Mouse (Mus musculus) myocyte (in vitro differentiated cells): ENCODE measurements around the gene Smg9. TPM values are rescaled to one million over a fixed set of nuclear protein-coding genes. Genes with fewer than 3 reads are reported as not detected.

Experiments
- H3K27me3 ChIP-seq: one replicate; pipeline ENCODE4 v1.6.1; 2011; ENCODE audit not compliant: control insufficient read depth, insufficient read depth, insufficient read length
- H3K36me3 ChIP-seq: one replicate; pipeline ENCODE4 v1.6.1; 2011; ENCODE audit not compliant: control insufficient read depth, insufficient read depth
- H3K4me2 ChIP-seq: one replicate; pipeline ENCODE4 v1.6.1; 2011; ENCODE audit warnings: low read depth, control low read depth
- H3K4me3 ChIP-seq: one replicate; pipeline ENCODE4 v1.5.1; 2011; ENCODE audit warnings: mild to moderate bottlenecking, control low read depth, moderate library complexity
- H3K79me2 ChIP-seq: one replicate; pipeline ENCODE4 v1.6.1; 2011; ENCODE audit not compliant: control insufficient read depth, insufficient read depth
- H3ac ChIP-seq: one replicate; pipeline ENCODE4 v1.6.1; 2011; ENCODE audit not compliant: control insufficient read depth, insufficient read length
- CEBPB ChIP-seq: IDR thresholded peaks from 2 replicates; pipeline ENCODE4 v1.6.1; 2011; ENCODE audit warnings: mild to moderate bottlenecking, moderate library complexity; ENCODE audit not compliant: poor library complexity, insufficient read depth, severe bottlenecking
- E2F4 ChIP-seq: IDR thresholded peaks from one replicate; pipeline ENCODE4 v1.6.1; 2011; ENCODE audit warnings: mild to moderate bottlenecking, control low read depth, moderate library complexity; ENCODE audit not compliant: insufficient read depth
- MAX ChIP-seq: IDR thresholded peaks from one replicate; pipeline ENCODE4 v1.6.1; 2011; ENCODE audit warnings: low read depth, mild to moderate bottlenecking, control low read depth
- MYOD1 ChIP-seq, 3 experiments: IDR thresholded peaks; one replicate each; pipeline ENCODE4 v1.6.1; 2011; ENCODE audit warnings: control low read depth in 2 of 3, low read depth in 2 of 3, mild to moderate bottlenecking in 2 of 3, moderate library complexity in 1 of 3; ENCODE audit not compliant: insufficient read length in 2 of 3, control insufficient read depth in 1 of 3
- MYOG ChIP-seq, 3 experiments: IDR thresholded peaks; one replicate each; pipeline ENCODE4 v1.6.1; 2011; ENCODE audit warnings: control low read depth in 2 of 3, low read depth in 2 of 3, mild to moderate bottlenecking in 2 of 3; ENCODE audit not compliant: insufficient read length in 2 of 3, control insufficient read depth in 1 of 3, insufficient read depth in 1 of 3
- POLR2A ChIP-seq: IDR thresholded peaks from one replicate; pipeline ENCODE4 v1.6.1; 2011; ENCODE audit warnings: low read depth, mild to moderate bottlenecking, control low read depth, moderate library complexity; ENCODE audit not compliant: insufficient read length
- POLR2AphosphoS2 ChIP-seq: IDR thresholded peaks from one replicate; pipeline ENCODE4 v1.6.1; 2011; ENCODE audit warnings: low read depth, control low read depth; ENCODE audit not compliant: insufficient read length
- REST ChIP-seq: IDR thresholded peaks from one replicate; pipeline ENCODE4 v1.6.1; 2011; ENCODE audit warnings: mild to moderate bottlenecking, control low read depth, moderate library complexity; ENCODE audit not compliant: insufficient read depth, insufficient read length
- SRF ChIP-seq: IDR thresholded peaks from one replicate; pipeline ENCODE4 v1.6.1; 2011; ENCODE audit warnings: low read depth; ENCODE audit not compliant: control insufficient read depth, insufficient read length
- TCF12 ChIP-seq: IDR thresholded peaks from one replicate; pipeline ENCODE4 v1.6.1; 2011; ENCODE audit warnings: mild to moderate bottlenecking, control low read depth; ENCODE audit not compliant: poor library complexity, insufficient read depth, severe bottlenecking
- TCF3 ChIP-seq: IDR thresholded peaks from one replicate; pipeline ENCODE4 v1.6.1; 2011; ENCODE audit warnings: low read depth, control low read depth; ENCODE audit not compliant: insufficient read length
- USF1 ChIP-seq: IDR thresholded peaks from one replicate; pipeline ENCODE4 v1.6.1; 2011; ENCODE audit warnings: low read depth, mild to moderate bottlenecking, control low read depth, moderate library complexity
- polyA plus RNA-seq: library from polyadenylated mRNA; unstranded; fragments of >200 nt; fragmentation: generic; extraction: Trizol; gene quantifications from one replicate; pipeline ENCODE4 v1.2.1, GENCODE M21; 2012; ENCODE audit warnings: missing spikeins

Smg9 gene
- polyA plus RNA-seq, 1 experiment, result 17.4 TPM

- TF ChIP-seq E2F4 (no peak), USF1 (no peak), POLR2A (no peak), REST (no peak), TCF3 (no peak), MAX (no peak), MYOD1 (IDR thresholded peaks at IDR 0.05; ENCODE audit: control insufficient read depth in 1 of 3, insufficient read length in 2 of 3, low read depth in 2 of 3) (no peak), POLR2AphosphoS2 (no peak), MYOG (IDR thresholded peaks at IDR 0.05; ENCODE audit: control insufficient read depth in 1 of 3, insufficient read depth in 1 of 3, insufficient read length in 2 of 3, low read depth in 2 of 3) (no peak), TCF12 (no peak), CEBPB (no peak), SRF (no peak)
- Histone ChIP-seq H3ac (no peak overlapping the region), H3K36me3 (no peaks in the 10 kb centered on the region), H3K4me3 (no peak overlapping the region), H3K4me2 (no peak overlapping the region), H3K79me2 (no peaks in the 10 kb centered on the region), H3K27me3 (no peaks in the 10 kb centered on the region)
These were observed 56.3 kb downstream of the Smg9 start for GRCm38 (mm10) chr7:24455726-24456125.

DNA sequence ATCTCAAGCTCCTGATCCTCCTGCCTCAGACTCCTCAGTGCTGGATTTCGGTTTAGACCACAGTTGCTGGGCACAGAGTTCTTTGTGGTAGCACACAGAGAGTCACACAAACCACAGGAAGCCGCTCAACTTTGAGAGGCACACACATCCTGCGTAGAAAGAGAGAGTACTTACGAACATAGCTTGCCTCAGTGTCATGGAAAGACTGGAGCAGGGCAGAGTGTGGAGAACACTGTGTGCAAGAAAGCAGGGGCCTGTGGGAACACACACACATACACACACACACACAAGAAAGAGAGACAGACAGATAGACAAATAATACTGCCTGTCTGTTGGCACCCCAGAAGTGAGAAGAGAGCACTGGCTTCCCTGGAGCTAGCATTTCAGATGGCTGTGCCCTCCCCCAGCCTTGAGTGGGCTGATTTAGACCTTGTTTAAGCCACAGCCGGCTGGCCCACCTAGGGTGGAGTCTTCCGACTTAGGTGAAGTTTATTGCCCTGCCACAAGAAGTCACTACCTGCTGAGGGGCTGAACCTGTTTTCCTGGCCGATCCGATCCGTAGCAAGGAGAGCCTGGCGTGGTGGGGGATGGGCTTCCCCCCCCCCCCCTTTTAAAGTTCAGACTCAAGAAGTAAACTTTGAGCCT, 58.4 kb downstream of the Smg9 start:
- H3K4me2 ChIP-seq, result peak overlapping the region; percentile 77
- H3K36me3 ChIP-seq, result no peaks in the 10 kb centered on the region

DNA sequence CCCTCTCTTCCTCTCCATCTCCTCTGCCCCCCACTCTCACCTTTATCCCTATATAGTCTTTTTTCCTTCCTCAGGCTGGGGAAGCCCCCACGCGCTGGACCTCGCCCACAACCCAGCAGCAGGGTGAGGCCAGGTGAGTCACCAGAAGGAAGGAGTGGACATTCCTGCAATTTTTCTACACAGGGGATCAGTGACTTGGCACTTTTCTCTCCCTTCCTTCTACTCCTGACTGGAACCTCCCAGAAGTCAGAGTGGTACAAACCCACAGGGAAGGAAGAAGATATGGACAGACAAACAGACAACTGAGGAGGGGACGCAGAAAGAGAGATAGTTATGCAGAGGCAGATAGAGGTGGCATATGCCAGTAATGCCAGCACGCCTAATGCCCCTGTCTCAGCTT, 60.0 kb downstream of the Smg9 start:
- peak overlapping the region; percentile 66 for H3K4me2 ChIP-seq
- no peak overlapping the region for H3ac ChIP-seq
- no peak overlapping the region for H3K4me3 ChIP-seq
- no peaks in the 10 kb centered on the region for H3K36me3 ChIP-seq
- TF ChIP-seq MAX (no peak), SRF (no peak), CEBPB (no peak), USF1 (no peak), MYOG (IDR thresholded peaks at IDR 0.05; ENCODE audit: control insufficient read depth in 1 of 3, insufficient read depth in 1 of 3, insufficient read length in 2 of 3, low read depth in 2 of 3) (no peak), POLR2A (no peak)
- H3K79me2 ChIP-seq, result peaks cover 13% of the 10 kb centered on the region
- H3K27me3 ChIP-seq, result no peaks in the 10 kb centered on the region

More for the DNA sequence above, 58.4 kb downstream of the Smg9 start:
- TF ChIP-seq TCF12, result no peak
- no peak for TF ChIP-seq POLR2AphosphoS2
- no peak for TF ChIP-seq E2F4
- no peak for TF ChIP-seq MAX
- TF ChIP-seq POLR2A, result no peak
- no peak for TF ChIP-seq MYOG (IDR thresholded peaks at IDR 0.05; ENCODE audit: control insufficient read depth in 1 of 3, insufficient read depth in 1 of 3, insufficient read length in 2 of 3, low read depth in 2 of 3)
- no peak for TF ChIP-seq USF1
- TF ChIP-seq REST, result no peak
- TF ChIP-seq SRF, result no peak
- no peak for TF ChIP-seq TCF3
- TF ChIP-seq MYOD1 (IDR thresholded peaks at IDR 0.05; ENCODE audit: control insufficient read depth in 1 of 3, insufficient read length in 2 of 3, low read depth in 2 of 3), result no peak
- Histone ChIP-seq H3K79me2 (no peaks in the 10 kb centered on the region), H3ac (no peak overlapping the region), H3K27me3 (no peaks in the 10 kb centered on the region), H3K4me3 (no peak overlapping the region)

GRCm38 (mm10) chr7:24459843-24460242, 60.4 kb downstream of the Smg9 start:
- no peaks in the 10 kb centered on the region for H3K27me3 ChIP-seq
- H3K4me3 ChIP-seq, result no peak overlapping the region
- TF ChIP-seq CEBPB (no peak), TCF3 (no peak), MYOD1 (IDR thresholded peaks at IDR 0.05; ENCODE audit: control insufficient read depth in 1 of 3, insufficient read length in 2 of 3, low read depth in 2 of 3) (no peak), REST (no peak), E2F4 (no peak), TCF12 (no peak), SRF (no peak), MAX (no peak), MYOG (IDR thresholded peaks at IDR 0.05; ENCODE audit: control insufficient read depth in 1 of 3, insufficient read depth in 1 of 3, insufficient read length in 2 of 3, low read depth in 2 of 3) (no peak), USF1 (no peak), POLR2AphosphoS2 (no peak), POLR2A (no peak)
- no peak overlapping the region for H3ac ChIP-seq
- H3K36me3 ChIP-seq, result no peaks in the 10 kb centered on the region
- H3K79me2 ChIP-seq, result peaks cover 17% of the 10 kb centered on the region
- H3K4me2 ChIP-seq, result peak overlapping the region; percentile 66
